Mouse (Mus musculus) olfactory bulb, adult 2 months (tissue): ENCODE measurements at regions not wholly inside any gene's neighbourhood (a gene's known extent, or its start where the extent isn't known, plus 50 kb on each side); places are given as distances from the start of the nearest gene placed in this dataset.

Experiments used
- H3K27ac ChIP-seq: fragments of 200-500 bp; 2 replicates; pipeline ENCODE4 v1.5.1; 2012; ENCODE audit warnings: low read depth, low read length; ENCODE audit not compliant: insufficient read depth
- H3K4me1 ChIP-seq: fragments of 200-500 bp; 2 replicates; pipeline ENCODE4 v1.6.1; 2012; ENCODE audit warnings: low read length; ENCODE audit not compliant: control insufficient read depth, insufficient read depth
- H3K4me3 ChIP-seq: fragments of 200-500 bp; 2 replicates; pipeline ENCODE4 v1.5.1; 2012; ENCODE audit warnings: mild to moderate bottlenecking, low read depth, low read length, moderate library complexity; ENCODE audit not compliant: insufficient read depth
- CTCF ChIP-seq: fragments of 200-500 bp; IDR thresholded peaks from 2 replicates; pipeline ENCODE4 v1.5.1; 2012; ENCODE audit warnings: low read depth, mild to moderate bottlenecking, low read length, moderate library complexity; ENCODE audit not compliant: insufficient read depth
- POLR2A ChIP-seq: fragments of 200-500 bp; IDR thresholded peaks from 2 replicates; pipeline ENCODE4 v1.6.1; 2012; ENCODE audit warnings: mild to moderate bottlenecking, low read depth, low read length, moderate library complexity; ENCODE audit not compliant: insufficient read depth
- WGBS: fragments of 180-500 bp; shearing (Covaris S2); methylation state at CpG from one replicate; pipeline ENCODE4 v1.1.7; 2018; 5-methylcytosine and 5-hydroxymethylcytosine counted together

GRCm38 (mm10) chr11:17637158-17637557 is 316.5 kb downstream of the Etaa1 start:
- no peaks in the 10 kb centered on the region for H3K4me1 ChIP-seq
- TF ChIP-seq CTCF (no peak), POLR2A (no peak)
- no peak overlapping the region for H3K27ac ChIP-seq
- WGBS = 78% methylated on average over 3 of the region's 3 CpGs
- no peak overlapping the region for H3K4me3 ChIP-seq

- H3K27ac ChIP-seq = no peak overlapping the region
- TF ChIP-seq CTCF = no peak
- TF ChIP-seq POLR2A = no peak
- WGBS = 71% methylated on average over 7 of the region's 7 CpGs
- no peaks in the 10 kb centered on the region for H3K4me1 ChIP-seq
- no peak overlapping the region for H3K4me3 ChIP-seq
These were observed 313.8 kb downstream of the Etaa1 start for GRCm38 (mm10) chr11:17639922-17640321.

GRCm38 (mm10) chr11:17647441-17647840 is 306.2 kb downstream of the Etaa1 start:
- no peak for TF ChIP-seq CTCF
- TF ChIP-seq POLR2A = no peak
- H3K4me3 ChIP-seq = no peak overlapping the region
- H3K4me1 ChIP-seq = no peaks in the 10 kb centered on the region
- H3K27ac ChIP-seq = no peak overlapping the region

GRCm38 (mm10) chr11:17651389-17652156 is 302.1 kb downstream of the Etaa1 start:
- WGBS = 62% methylated on average over 4 of the region's 4 CpGs
- Histone ChIP-seq H3K4me3 (no peak overlapping the region), H3K27ac (no peak overlapping the region), H3K4me1 (no peaks in the 10 kb centered on the region)
- TF ChIP-seq CTCF (no peak), POLR2A (no peak)

GRCm38 (mm10) chr11:17655840-17656239 is 297.8 kb downstream of the Etaa1 start:
- WGBS = 56% methylated on average over 2 of the region's 2 CpGs
- TF ChIP-seq POLR2A (no peak), CTCF (no peak)
- H3K4me1 ChIP-seq = no peaks in the 10 kb centered on the region
- H3K4me3 ChIP-seq = no peak overlapping the region
- H3K27ac ChIP-seq = no peak overlapping the region

- Histone ChIP-seq H3K4me3 (no peak overlapping the region), H3K27ac (no peak overlapping the region), H3K4me1 (no peaks in the 10 kb centered on the region)
- TF ChIP-seq POLR2A (no peak), CTCF (no peak)
- WGBS = 64% methylated on average over 3 of the region's 3 CpGs
These were observed 296.0 kb downstream of the Etaa1 start for GRCm38 (mm10) chr11:17657720-17658119.

- no peaks in the 10 kb centered on the region for H3K4me1 ChIP-seq
- TF ChIP-seq POLR2A (no peak), CTCF (no peak)
- no peak overlapping the region for H3K27ac ChIP-seq
- 39% methylated on average over 3 of the region's 3 CpGs for WGBS
- no peak overlapping the region for H3K4me3 ChIP-seq
These were observed 295.4 kb downstream of the Etaa1 start for GRCm38 (mm10) chr11:17658289-17658688.

GRCm38 (mm10) chr11:17658717-17659116 is 295.0 kb downstream of the Etaa1 start:
- no peak overlapping the region for H3K27ac ChIP-seq
- H3K4me1 ChIP-seq = no peaks in the 10 kb centered on the region
- no peak overlapping the region for H3K4me3 ChIP-seq
- 64% methylated on average over 4 of the region's 4 CpGs for WGBS
- TF ChIP-seq CTCF (no peak), POLR2A (no peak)

- no peak overlapping the region for H3K4me3 ChIP-seq
- 60% methylated on average over 5 of the region's 5 CpGs for WGBS
- no peak overlapping the region for H3K27ac ChIP-seq
- H3K4me1 ChIP-seq = no peaks in the 10 kb centered on the region
- no peak for TF ChIP-seq POLR2A
- no peak for TF ChIP-seq CTCF
These were observed 289.8 kb downstream of the Etaa1 start for GRCm38 (mm10) chr11:17663893-17664292.
